Mouse (Mus musculus): Measurements from ENCODE around the gene Entpd1. TPM values are rescaled to one million over a fixed set of nuclear protein-coding genes. Genes with fewer than 3 reads are reported as not detected.
"Not testable (repeated sequence)": the region's sequence is repeated elsewhere in the genome, so short reads cannot be mapped to it uniquely, and the experiment has no call there.

The Entpd1 gene
- polyA plus RNA-seq, 1 experiment from 2014 or later, result 11.6 TPM

DNA sequence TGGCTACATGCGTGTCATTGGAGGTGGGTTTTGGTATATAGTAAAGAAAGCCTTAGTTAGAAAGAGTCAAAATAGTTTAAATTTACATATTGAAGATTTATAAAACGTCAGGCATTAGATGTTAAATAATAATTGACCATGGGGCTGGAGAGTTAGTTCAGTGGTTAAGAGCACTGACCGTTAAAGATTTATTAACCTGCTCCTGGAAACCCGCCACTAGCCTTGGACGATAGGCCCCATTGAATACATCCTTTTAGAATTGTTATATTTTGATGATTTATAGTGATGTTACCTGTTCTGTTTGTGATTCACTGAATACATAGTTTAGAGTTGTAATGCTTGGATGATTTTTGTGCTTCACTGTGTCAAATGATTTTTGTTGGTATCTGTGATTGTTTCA is 11.3 kb upstream of the Entpd1 start:
- not testable (repeated sequence) for ATAC-seq (ENCODE audit: insufficient number of reproducible peaks, insufficient read depth, low FRiP score, low read depth)
- peaks cover 47% of the 10 kb centered on the region for H3K36me3 ChIP-seq (ENCODE audit: control insufficient read depth, insufficient read depth, low read length)

DNA sequence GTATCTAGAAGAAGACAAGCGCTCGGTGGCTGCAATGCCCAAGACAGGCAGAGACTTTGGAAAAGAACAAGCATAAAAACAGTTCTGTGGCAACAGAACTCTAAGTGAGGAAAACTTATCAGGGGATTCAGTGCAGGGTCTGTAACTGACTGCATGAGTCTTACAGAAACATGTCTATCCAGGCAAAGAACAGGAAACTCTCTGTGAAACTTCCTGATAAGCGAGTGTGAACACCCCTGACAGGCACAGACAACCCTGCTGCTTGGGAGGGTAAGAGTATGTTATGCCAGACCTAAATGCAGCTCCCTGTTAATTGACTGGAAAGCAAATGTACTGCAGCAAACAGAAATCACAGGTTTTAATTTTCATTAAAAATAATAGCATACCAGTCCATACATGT is 10.3 kb upstream of the Entpd1 start:
- WGBS, result 61% methylated on average over 3 of the region's 3 CpGs
- Histone ChIP-seq H3K9me3 (ENCODE audit: control insufficient read depth, low read length) (no peaks in the 10 kb centered on the region), H3K4me1 (ENCODE audit: control insufficient read depth in 2 of 2, insufficient read depth in 2 of 2, low read length in 2 of 2) (no peaks in the 10 kb centered on the region), H3K27me3 (ENCODE audit: control insufficient read depth, insufficient read depth, low read length) (no peaks in the 10 kb centered on the region), H3K9ac (ENCODE audit: low read length) (no peak overlapping the region), H3K4me2 (ENCODE audit: low read length) (no peak overlapping the region), H3K4me3 (ENCODE audit: control insufficient read depth in 1 of 2, insufficient read depth in 1 of 2, low read depth in 1 of 2, low read length in 2 of 2) (no peak overlapping the region), H3K27ac (replicated peaks in 1 of 2; ENCODE audit: control insufficient read depth in 1 of 2, insufficient read depth in 1 of 2, low read depth in 2 of 2, low read length in 2 of 2) (0 out of 4 replicates have a peak overlapping the region, but pooled peaks of 1 of the 2 experiments have one; percentile 8), H3K36me3 (ENCODE audit: control insufficient read depth, insufficient read depth, low read length) (peaks cover 53% of the 10 kb centered on the region)
- ATAC-seq (ENCODE audit: insufficient number of reproducible peaks, insufficient read depth, low FRiP score, low read depth), result no peak

More for the DNA sequence above, 11.3 kb upstream of the Entpd1 start:
- not testable (repeated sequence) for H3K4me2 ChIP-seq (ENCODE audit: low read length); H3K4me1 ChIP-seq (ENCODE audit: control insufficient read depth in 2 of 2, insufficient read depth in 2 of 2, low read length in 2 of 2); H3K27me3 ChIP-seq (ENCODE audit: control insufficient read depth, insufficient read depth, low read length); H3K4me3 ChIP-seq (ENCODE audit: control insufficient read depth in 1 of 2, insufficient read depth in 1 of 2, low read depth in 1 of 2, low read length in 2 of 2); H3K27ac ChIP-seq (replicated peaks in 1 of 2; ENCODE audit: control insufficient read depth in 1 of 2, insufficient read depth in 1 of 2, low read depth in 2 of 2, low read length in 2 of 2); H3K9ac ChIP-seq (ENCODE audit: low read length); H3K9me3 ChIP-seq (ENCODE audit: control insufficient read depth, low read length)
- WGBS, result 91% methylated on average over 5 of the region's 5 CpGs

DNA sequence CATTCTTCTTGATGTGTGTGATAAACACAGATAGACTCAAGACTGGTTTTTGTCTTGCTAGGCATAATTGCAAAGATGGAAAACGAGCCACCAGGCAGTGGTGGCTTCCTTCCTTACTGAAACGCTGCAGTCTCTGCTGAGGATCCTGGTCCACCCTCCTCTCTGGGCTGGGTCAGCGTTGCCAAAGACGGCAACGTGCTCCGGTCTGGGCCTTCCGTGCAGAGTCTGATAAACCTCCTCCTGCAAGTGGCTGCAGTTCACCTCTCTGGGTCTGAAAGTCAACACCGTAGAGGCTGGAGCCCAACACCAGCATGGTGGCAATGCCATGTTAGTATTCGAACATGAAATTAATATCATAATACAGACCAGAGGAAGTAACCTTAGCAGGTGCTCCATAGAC is 7.0 kb upstream of the Entpd1 start:
- no peak overlapping the region for H3K27ac ChIP-seq (replicated peaks in 1 of 2; ENCODE audit: control insufficient read depth in 1 of 2, insufficient read depth in 1 of 2, low read depth in 2 of 2, low read length in 2 of 2)
- 86% methylated on average over 9 of the region's 9 CpGs for WGBS
- no peak for ATAC-seq (ENCODE audit: insufficient number of reproducible peaks, insufficient read depth, low FRiP score, low read depth)
- peaks cover 72% of the 10 kb centered on the region for H3K36me3 ChIP-seq (ENCODE audit: control insufficient read depth, insufficient read depth, low read length)
- H3K9me3 ChIP-seq (ENCODE audit: control insufficient read depth, low read length), result no peaks in the 10 kb centered on the region
- no peak overlapping the region for H3K4me3 ChIP-seq (ENCODE audit: control insufficient read depth in 1 of 2, insufficient read depth in 1 of 2, low read depth in 1 of 2, low read length in 2 of 2)
- no peak overlapping the region for H3K4me2 ChIP-seq (ENCODE audit: low read length)
- H3K4me1 ChIP-seq (ENCODE audit: control insufficient read depth in 2 of 2, insufficient read depth in 2 of 2, low read length in 2 of 2), result no peaks in the 10 kb centered on the region
- H3K9ac ChIP-seq (ENCODE audit: low read length), result no peak overlapping the region
- no peaks in the 10 kb centered on the region for H3K27me3 ChIP-seq (ENCODE audit: control insufficient read depth, insufficient read depth, low read length)

DNA sequence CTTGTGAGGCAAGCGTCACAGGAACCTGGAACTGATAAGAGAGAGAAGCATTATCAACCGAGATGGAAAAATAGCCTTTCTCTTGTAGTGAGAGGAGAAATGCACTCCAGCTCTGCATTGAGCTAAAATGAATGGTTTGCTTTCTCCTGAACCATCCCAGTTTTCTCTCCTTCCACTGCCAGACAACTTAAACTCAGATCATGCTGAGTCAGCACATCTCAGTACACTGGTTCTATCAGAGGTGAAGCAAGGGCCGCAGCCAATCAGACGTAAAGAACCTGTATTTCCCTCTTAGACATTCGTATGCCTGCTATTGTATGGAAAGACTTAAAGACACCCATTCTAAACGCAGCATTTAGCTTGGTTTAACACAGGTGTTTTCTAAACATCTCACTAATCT is 4.5 kb upstream of the Entpd1 start:
- no peak overlapping the region for H3K4me2 ChIP-seq (ENCODE audit: low read length)
- H3K27me3 ChIP-seq (ENCODE audit: control insufficient read depth, insufficient read depth, low read length), result no peaks in the 10 kb centered on the region
- peaks cover 4 to 7% of the 10 kb centered on the region in 2 experiments; a peak in 3 of 4 replicates for H3K4me1 ChIP-seq (ENCODE audit: control insufficient read depth in 2 of 2, insufficient read depth in 2 of 2, low read length in 2 of 2)
- no peaks in the 10 kb centered on the region for H3K9me3 ChIP-seq (ENCODE audit: control insufficient read depth, low read length)
- WGBS, result 67% methylated on average over 6 of the region's 6 CpGs
- ATAC-seq (ENCODE audit: insufficient number of reproducible peaks, insufficient read depth, low FRiP score, low read depth), result no peak
- no peak overlapping the region for H3K27ac ChIP-seq (replicated peaks in 1 of 2; ENCODE audit: control insufficient read depth in 1 of 2, insufficient read depth in 1 of 2, low read depth in 2 of 2, low read length in 2 of 2)
- H3K36me3 ChIP-seq (ENCODE audit: control insufficient read depth, insufficient read depth, low read length), result peaks cover 66% of the 10 kb centered on the region
- H3K9ac ChIP-seq (ENCODE audit: low read length), result no peak overlapping the region
- no peak overlapping the region for H3K4me3 ChIP-seq (ENCODE audit: control insufficient read depth in 1 of 2, insufficient read depth in 1 of 2, low read depth in 1 of 2, low read length in 2 of 2)

DNA sequence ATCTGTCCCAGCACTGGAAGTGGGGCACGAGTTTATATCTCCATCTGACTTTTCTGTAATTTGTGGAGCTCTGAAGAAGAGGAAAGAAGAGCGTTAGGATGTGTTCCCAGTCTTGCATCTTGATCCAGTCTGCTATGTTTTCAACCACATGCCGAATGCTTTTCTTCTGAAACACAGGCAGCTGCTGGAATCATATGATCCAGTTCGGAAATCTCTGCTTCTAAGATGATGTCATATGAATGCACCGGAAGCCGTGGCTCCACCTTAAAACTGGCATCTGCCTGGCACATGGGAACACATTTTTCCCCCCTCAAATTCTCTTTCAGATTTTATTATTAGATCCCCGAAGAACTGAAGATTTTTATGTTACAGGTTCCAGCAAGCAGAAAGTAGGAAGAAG is 2.6 kb downstream of the Entpd1 start:
- no peak overlapping the region for H3K27ac ChIP-seq (replicated peaks in 1 of 2; ENCODE audit: control insufficient read depth in 1 of 2, insufficient read depth in 1 of 2, low read depth in 2 of 2, low read length in 2 of 2)

DNA sequence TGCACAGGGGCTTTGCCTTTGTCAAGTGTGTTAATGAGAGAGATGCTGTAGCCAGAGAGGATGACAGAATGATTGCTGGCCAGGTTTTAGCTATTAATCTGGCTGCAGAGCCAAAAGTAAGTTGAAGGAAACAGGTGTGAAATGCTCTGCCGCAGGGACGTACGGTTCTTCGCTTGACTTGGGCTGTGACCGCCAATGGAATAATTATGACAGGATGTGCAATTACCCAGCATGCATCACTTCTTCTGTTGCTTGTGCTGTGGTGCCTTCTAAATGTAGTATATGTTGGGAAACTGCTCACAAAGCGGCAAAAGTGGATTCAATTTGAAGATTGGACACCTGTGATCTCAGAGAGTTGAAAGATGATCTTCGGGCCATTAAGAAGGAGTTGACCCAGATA is 3.9 kb downstream of the Entpd1 start:
- no peaks in the 10 kb centered on the region for H3K36me3 ChIP-seq (ENCODE audit: control insufficient read depth, insufficient read depth, low read length)
- H3K9me3 ChIP-seq (ENCODE audit: control insufficient read depth, low read length), result no peaks in the 10 kb centered on the region
- ATAC-seq (ENCODE audit: insufficient number of reproducible peaks, insufficient read depth, low FRiP score, low read depth), result no peak
- peaks cover 4 to 6% of the 10 kb centered on the region in 2 experiments; a peak in 3 of 4 replicates for H3K4me1 ChIP-seq (ENCODE audit: control insufficient read depth in 2 of 2, insufficient read depth in 2 of 2, low read length in 2 of 2)
- H3K4me2 ChIP-seq (ENCODE audit: low read length), result no peak overlapping the region
- 88% methylated on average over 7 of the region's 7 CpGs for WGBS
- H3K9ac ChIP-seq (ENCODE audit: low read length), result no peak overlapping the region
- no peak overlapping the region for H3K27ac ChIP-seq (replicated peaks in 1 of 2; ENCODE audit: control insufficient read depth in 1 of 2, insufficient read depth in 1 of 2, low read depth in 2 of 2, low read length in 2 of 2)
- H3K27me3 ChIP-seq (ENCODE audit: control insufficient read depth, insufficient read depth, low read length), result no peaks in the 10 kb centered on the region
- H3K4me3 ChIP-seq (ENCODE audit: control insufficient read depth in 1 of 2, insufficient read depth in 1 of 2, low read depth in 1 of 2, low read length in 2 of 2), result no peak overlapping the region

More for the DNA sequence above, 2.6 kb downstream of the Entpd1 start:
- Histone ChIP-seq H3K4me3 (ENCODE audit: control insufficient read depth in 1 of 2, insufficient read depth in 1 of 2, low read depth in 1 of 2, low read length in 2 of 2) (no peak overlapping the region), H3K27me3 (ENCODE audit: control insufficient read depth, insufficient read depth, low read length) (no peaks in the 10 kb centered on the region), H3K4me1 (ENCODE audit: control insufficient read depth in 2 of 2, insufficient read depth in 2 of 2, low read length in 2 of 2) (peaks cover 4 to 7% of the 10 kb centered on the region in 2 experiments; a peak in 3 of 4 replicates), H3K9me3 (ENCODE audit: control insufficient read depth, low read length) (no peaks in the 10 kb centered on the region), H3K36me3 (ENCODE audit: control insufficient read depth, insufficient read depth, low read length) (0 out of 2 replicates have a peak, but pooled peaks cover 3% of the 10 kb centered on the region), H3K9ac (ENCODE audit: low read length) (no peak overlapping the region), H3K4me2 (ENCODE audit: low read length) (no peak overlapping the region)
- WGBS, result 62% methylated on average over 7 of the region's 7 CpGs
- ATAC-seq (ENCODE audit: insufficient number of reproducible peaks, insufficient read depth, low FRiP score, low read depth), result no peak

DNA sequence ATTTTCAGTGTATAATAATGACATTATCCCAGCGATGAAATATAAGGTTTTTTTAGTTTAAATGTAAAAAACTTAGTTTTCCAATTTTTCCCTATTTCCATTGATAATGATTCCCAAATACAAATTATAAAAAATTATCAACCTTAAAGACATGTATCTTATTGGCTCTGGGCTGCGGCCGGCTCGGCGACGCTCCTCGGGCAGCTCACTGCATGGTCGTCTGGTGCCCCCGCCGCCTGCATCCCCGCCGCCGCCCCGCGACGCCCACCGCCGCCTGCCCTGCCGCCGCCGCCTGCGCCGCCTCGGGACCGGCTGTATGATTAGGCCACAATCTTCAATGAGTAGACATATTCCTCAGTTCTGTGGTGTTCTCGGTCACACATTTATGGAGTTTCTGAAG is 9.4 kb downstream of the Entpd1 start:
- H3K27ac ChIP-seq (replicated peaks in 1 of 2; ENCODE audit: control insufficient read depth in 1 of 2, insufficient read depth in 1 of 2, low read depth in 2 of 2, low read length in 2 of 2); ATAC-seq (ENCODE audit: insufficient number of reproducible peaks, insufficient read depth, low FRiP score, low read depth): not testable (repeated sequence)

DNA sequence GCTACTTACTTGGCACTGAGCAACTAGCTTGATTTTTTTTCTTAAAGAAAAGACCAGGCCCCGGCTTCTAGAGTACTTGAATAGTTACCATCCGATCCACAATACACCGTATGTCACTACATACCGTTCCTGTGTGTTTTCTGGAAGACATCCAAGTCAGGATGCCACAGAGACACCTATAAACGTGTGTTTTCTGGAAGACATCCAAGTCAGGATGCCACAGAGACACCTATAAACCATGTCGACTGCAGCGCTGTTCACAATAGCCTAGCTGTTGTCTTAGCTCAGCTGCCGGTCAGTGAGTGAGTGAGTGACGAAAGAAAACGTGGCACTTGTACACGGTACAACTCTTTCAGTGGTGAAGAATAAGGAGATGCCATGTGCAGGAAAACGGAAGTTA is 13.8 kb downstream of the Entpd1 start:
- H3K4me2 ChIP-seq (ENCODE audit: low read length), result no peak overlapping the region
- no peak overlapping the region for H3K4me3 ChIP-seq (ENCODE audit: control insufficient read depth in 1 of 2, insufficient read depth in 1 of 2, low read depth in 1 of 2, low read length in 2 of 2)
- H3K9me3 ChIP-seq (ENCODE audit: control insufficient read depth, low read length), result no peaks in the 10 kb centered on the region
- H3K27me3 ChIP-seq (ENCODE audit: control insufficient read depth, insufficient read depth, low read length), result no peaks in the 10 kb centered on the region
- no peak overlapping the region for H3K9ac ChIP-seq (ENCODE audit: low read length)
- H3K27ac ChIP-seq (replicated peaks in 1 of 2; ENCODE audit: control insufficient read depth in 1 of 2, insufficient read depth in 1 of 2, low read depth in 2 of 2, low read length in 2 of 2), result no peak overlapping the region
- no peak for ATAC-seq (ENCODE audit: insufficient number of reproducible peaks, insufficient read depth, low FRiP score, low read depth)
- WGBS, result 39% methylated on average over 12 of the region's 12 CpGs
- no peaks in the 10 kb centered on the region for H3K4me1 ChIP-seq (ENCODE audit: control insufficient read depth in 2 of 2, insufficient read depth in 2 of 2, low read length in 2 of 2)
- H3K36me3 ChIP-seq (ENCODE audit: control insufficient read depth, insufficient read depth, low read length), result no peaks in the 10 kb centered on the region

More for the DNA sequence above, 9.4 kb downstream of the Entpd1 start:
- WGBS, result 48% methylated on average over 10 of the region's 26 CpGs
- H3K36me3 ChIP-seq (ENCODE audit: control insufficient read depth, insufficient read depth, low read length); H3K4me1 ChIP-seq (ENCODE audit: control insufficient read depth in 2 of 2, insufficient read depth in 2 of 2, low read length in 2 of 2); H3K9me3 ChIP-seq (ENCODE audit: control insufficient read depth, low read length); H3K4me2 ChIP-seq (ENCODE audit: low read length); H3K27me3 ChIP-seq (ENCODE audit: control insufficient read depth, insufficient read depth, low read length); H3K4me3 ChIP-seq (ENCODE audit: control insufficient read depth in 1 of 2, insufficient read depth in 1 of 2, low read depth in 1 of 2, low read length in 2 of 2); H3K9ac ChIP-seq (ENCODE audit: low read length): not testable (repeated sequence)
